Mouse (Mus musculus): ENCODE measurements around the gene Rpl23. TPM values are rescaled to one million over a fixed set of nuclear protein-coding genes. Genes with fewer than 3 reads are reported as not detected.

Gene Rpl23
- polyA plus RNA-seq, 1 experiment from 2014 or later = 842 TPM

GRCm38 (mm10) chr11:97728730-97729129, 53.5 kb downstream of the Rpl23 start:
- Histone ChIP-seq H3K4me2 (no peak overlapping the region), H3K27ac (ENCODE audit: low read depth, low read length) (0 out of 2 replicates have a peak overlapping the region, but pooled peaks have one; percentile 46), H3K9me3 (ENCODE audit: control insufficient read depth, low read length) (no peaks in the 10 kb centered on the region), H3K9ac (ENCODE audit: low read depth, low read length) (no peak overlapping the region), H3K4me1 (replicated peaks; ENCODE audit: control insufficient read depth, insufficient read depth, low read length) (peaks cover 8% of the 10 kb centered on the region; the same call in 1 of the 2 replicates), H3K27me3 (replicated peaks; ENCODE audit: control insufficient read depth, insufficient read depth, low read length) (no peaks in the 10 kb centered on the region), H3K36me3 (ENCODE audit: control insufficient read depth, insufficient read depth, low read length) (peaks cover 30% of the 10 kb centered on the region), H3K4me3 (ENCODE audit: low read depth, low read length) (no peak overlapping the region)
- no peak for ATAC-seq (replicated peaks; ENCODE audit: low FRiP score)
- 68% methylated on average over 7 of the region's 7 CpGs for WGBS
- DNase-seq (ENCODE audit: low spot score) = no peak

GRCm38 (mm10) chr11:97728311-97728710, 53.9 kb downstream of the Rpl23 start:
- 62% methylated on average over 7 of the region's 7 CpGs for WGBS
- H3K4me1 ChIP-seq (replicated peaks; ENCODE audit: control insufficient read depth, insufficient read depth, low read length) = peaks cover 6% of the 10 kb centered on the region; the same call in 1 of the 2 replicates
- no peak for ATAC-seq (replicated peaks; ENCODE audit: low FRiP score)
- no peak overlapping the region for H3K9ac ChIP-seq (ENCODE audit: low read depth, low read length)
- no peak for DNase-seq (ENCODE audit: low spot score)
- H3K36me3 ChIP-seq (ENCODE audit: control insufficient read depth, insufficient read depth, low read length) = peaks cover 35% of the 10 kb centered on the region
- 0 out of 2 replicates have a peak overlapping the region, but pooled peaks have one; percentile 46 for H3K27ac ChIP-seq (ENCODE audit: low read depth, low read length)
- no peak overlapping the region for H3K4me3 ChIP-seq (ENCODE audit: low read depth, low read length)
- H3K4me2 ChIP-seq = no peak overlapping the region
- H3K9me3 ChIP-seq (ENCODE audit: control insufficient read depth, low read length) = no peaks in the 10 kb centered on the region
- no peaks in the 10 kb centered on the region for H3K27me3 ChIP-seq (replicated peaks; ENCODE audit: control insufficient read depth, insufficient read depth, low read length)

Small RNA genes lying within 50 kb of the gene (microRNA-seq; reads per million reads assigned to microRNA genes)
- gene Mir8102 (ENCODE audit: borderline number of aligned reads) = 1.1 reads per million

Other genes with a start within 250 kb of the Rpl23 start
- 0.13 and 0.14 TPM in 2 replicates for gene Srcin1, start 206.3 kb downstream of the Rpl23 start, polyA plus RNA-seq (2014; fragmentation: Nextera tagmentation; extraction: Ambion mirVana)
- 4.1 and 4.8 TPM in 2 replicates for gene Epop, start 152.7 kb downstream of the Rpl23 start, polyA plus RNA-seq (2014; fragmentation: Nextera tagmentation; extraction: Ambion mirVana)
- gene Mllt6, start 119.0 kb downstream of the Rpl23 start, polyA plus RNA-seq (2014; fragmentation: Nextera tagmentation; extraction: Ambion mirVana) = 0.97 and 1.0 TPM in 2 replicates
- 18.0 and 21.9 TPM in 2 replicates for gene Cisd3, start 96.6 kb downstream of the Rpl23 start, polyA plus RNA-seq (2014; fragmentation: Nextera tagmentation; extraction: Ambion mirVana)
- 10.3 and 13.2 TPM in 2 replicates for gene Pcgf2, start 81.9 kb downstream of the Rpl23 start, polyA plus RNA-seq (2014; fragmentation: Nextera tagmentation; extraction: Ambion mirVana)
- 558 and 561 TPM in 2 replicates for gene Psmb3, start 79.0 kb downstream of the Rpl23 start, polyA plus RNA-seq (2014; fragmentation: Nextera tagmentation; extraction: Ambion mirVana)
- gene Pip4k2b, start 37.7 kb downstream of the Rpl23 start, polyA plus RNA-seq (2014; fragmentation: Nextera tagmentation; extraction: Ambion mirVana) = 0.95 and 1.7 TPM in 2 replicates
- 12.9 and 13.1 TPM in 2 replicates for gene Cwc25, start 15.9 kb downstream of the Rpl23 start, polyA plus RNA-seq (2014; fragmentation: Nextera tagmentation; extraction: Ambion mirVana)
- 0.64 TPM in 1 of 2 replicates, not detected in the other for gene 1700001P01Rik, start 6.5 kb downstream of the Rpl23 start, polyA plus RNA-seq (2014; fragmentation: Nextera tagmentation; extraction: Ambion mirVana)
- gene Lasp1, start 16.6 kb upstream of the Rpl23 start, polyA plus RNA-seq (2014; fragmentation: Nextera tagmentation; extraction: Ambion mirVana) = 54.7 and 55.3 TPM in 2 replicates
- 3.7 and 5.4 TPM in 2 replicates for gene B230217C12Rik, start 58.3 kb upstream of the Rpl23 start, polyA plus RNA-seq (2014; fragmentation: Nextera tagmentation; extraction: Ambion mirVana)
- 1.1 TPM in 2 replicates for gene Fbxo47, start 101.7 kb upstream of the Rpl23 start, polyA plus RNA-seq (2014; fragmentation: Nextera tagmentation; extraction: Ambion mirVana)
- 0.47 and 0.77 TPM in 2 replicates for gene Plxdc1, start 204.0 kb upstream of the Rpl23 start, polyA plus RNA-seq (2014; fragmentation: Nextera tagmentation; extraction: Ambion mirVana)
- gene Arl5c, start 213.7 kb upstream of the Rpl23 start, polyA plus RNA-seq (2014; fragmentation: Nextera tagmentation; extraction: Ambion mirVana) = 24.0 and 31.2 TPM in 2 replicates
- 2.1 and 2.2 TPM in 2 replicates for gene Cacnb1, start 240.6 kb upstream of the Rpl23 start, polyA plus RNA-seq (2014; fragmentation: Nextera tagmentation; extraction: Ambion mirVana)
- gene Rpl19, start 244.3 kb upstream of the Rpl23 start, polyA plus RNA-seq (2014; fragmentation: Nextera tagmentation; extraction: Ambion mirVana) = 1,333 and 1,422 TPM in 2 replicates

Measured in liver, embryonic 11.5 days (tissue).